Mouse (Mus musculus) ES-E14 (cell line): Measurements from ENCODE around the gene Dnm2.

Experiments used
- CHD2 ChIP-seq: IDR thresholded peaks from 2 replicates; pipeline ENCODE4 v1.6.1; 2014; ENCODE audit warnings: mild to moderate bottlenecking, low read depth, low read length, inconsistent platforms
- HCFC1 ChIP-seq: IDR thresholded peaks from 2 replicates; pipeline ENCODE4 v1.6.1; 2012; ENCODE audit warnings: low read length, inconsistent platforms, borderline replicate concordance; ENCODE audit not compliant: insufficient read depth
- MAFK ChIP-seq: IDR thresholded peaks from 2 replicates; pipeline ENCODE4 v1.6.1; 2014; ENCODE audit warnings: mild to moderate bottlenecking, low read depth, low read length, inconsistent platforms; ENCODE audit not compliant: insufficient read depth
- ZC3H11A ChIP-seq: IDR thresholded peaks from 2 replicates; pipeline ENCODE4 v1.6.1; 2012; ENCODE audit warnings: low read depth, mild to moderate bottlenecking, inconsistent platforms, low read length, borderline replicate concordance
- ZNF384 ChIP-seq: IDR thresholded peaks from 2 replicates; pipeline ENCODE4 v1.6.1; 2012; ENCODE audit warnings: low read depth, low read length, inconsistent platforms

GRCm38 (mm10) chr9:21403745-21404144 is 21.0 kb upstream of the Dnm2 start:
- TF ChIP-seq HCFC1 (no peak), ZC3H11A (no peak), CHD2 (no peak), MAFK (no peak), ZNF384 (no peak)
